Mouse (Mus musculus) kidney, postnatal 4 days (tissue): ENCODE data around the gene Abt1.

Experiments used
- DNase-seq, 2 experiments: peaks; one replicate each; pipeline ENCODE4 v3.0.0; 2021; ENCODE audit warnings: mixed read lengths in 2 of 2

Abt1 gene

GRCm38 (mm10) chr13:23423286-23424051 is at the start of gene Abt1:
Gene Abt1, minus strand, starts transcription at chr13:23423866.
- DNase-seq = peak; percentile 97

- peak; percentile 59 to 68 for DNase-seq
Measured at GRCm38 (mm10) chr13:23466911-23467310, 43.2 kb upstream of the Abt1 start.

GRCm38 (mm10) chr13:23466306-23466705 is 42.6 kb upstream of the Abt1 start:
- DNase-seq = no peak

- no peak for DNase-seq
Measured at GRCm38 (mm10) chr13:23465600-23466109, 42.0 kb upstream of the Abt1 start, which contains the start of gene Btn1a1. Gene Btn1a1, minus strand, starts transcription at chr13:23465901.

- peak in 1 of 2 experiments; percentile 12 for DNase-seq
Measured at GRCm38 (mm10) chr13:23464841-23465366, 41.2 kb upstream of the Abt1 start.

GRCm38 (mm10) chr13:23464224-23464637 is 40.6 kb upstream of the Abt1 start:
- peak; percentile 45 to 53 for DNase-seq

GRCm38 (mm10) chr13:23463381-23464223 is 39.9 kb upstream of the Abt1 start:
- DNase-seq = peak; percentile 79 to 82

- DNase-seq = no peak
Measured at GRCm38 (mm10) chr13:23462669-23463068, 39.0 kb upstream of the Abt1 start.

- DNase-seq = no peak
Measured at GRCm38 (mm10) chr13:23462063-23462462, 38.4 kb upstream of the Abt1 start.

- no peak for DNase-seq
Measured at GRCm38 (mm10) chr13:23459264-23459846, 35.7 kb upstream of the Abt1 start.

GRCm38 (mm10) chr13:23453926-23454325 is 30.3 kb upstream of the Abt1 start:
- DNase-seq = peak in 1 of 2 experiments; percentile 32

GRCm38 (mm10) chr13:23453362-23453862 is 29.7 kb upstream of the Abt1 start:
- DNase-seq = peak; percentile 78 to 85

- DNase-seq = peak; percentile 84 to 87
Measured at GRCm38 (mm10) chr13:23450398-23450797, 26.7 kb upstream of the Abt1 start.

- DNase-seq = peak; percentile 67 to 78
Measured at GRCm38 (mm10) chr13:23449235-23450095, 25.8 kb upstream of the Abt1 start.

- DNase-seq = no peak
Measured at GRCm38 (mm10) chr13:23448758-23449157, 25.1 kb upstream of the Abt1 start.

- DNase-seq = peak; percentile 85 to 89
Measured at GRCm38 (mm10) chr13:23446498-23446952, 22.9 kb upstream of the Abt1 start.

- DNase-seq = peak; percentile 93 to 94
Measured at GRCm38 (mm10) chr13:23445561-23446320, 22.1 kb upstream of the Abt1 start.

GRCm38 (mm10) chr13:23445156-23445555 is 21.5 kb upstream of the Abt1 start:
- no peak for DNase-seq

GRCm38 (mm10) chr13:23444451-23444850 is 20.8 kb upstream of the Abt1 start:
- no peak for DNase-seq

GRCm38 (mm10) chr13:23439901-23440300 is 16.2 kb upstream of the Abt1 start:
- DNase-seq = no peak

- peak; percentile 72 to 74 for DNase-seq
Measured at GRCm38 (mm10) chr13:23438521-23438920, 14.9 kb upstream of the Abt1 start.
